Mouse (Mus musculus) adrenal gland, adult (tissue): Measurements from ENCODE around the gene Atp5g1.

Experiments used
- DNase-seq, 2 experiments: peaks; one replicate each; pipeline ENCODE4 v3.0.0; 2022 to 2023; ENCODE audit warnings: low spot score in 1 of 2; ENCODE audit not compliant: inconsistent age in 2 of 2

Atp5g1 gene

GRCm38 (mm10) chr11:96030571-96030970 lies 44.9 kb downstream of the Atp5g1 start:
- no peak for DNase-seq

- DNase-seq: peak in 1 of 2 experiments; percentile 13
These were observed 47.3 kb downstream of the Atp5g1 start for GRCm38 (mm10) chr11:96028130-96028529.

- DNase-seq: peak in 1 of 2 experiments; percentile 57
These were observed 54.8 kb downstream of the Atp5g1 start for GRCm38 (mm10) chr11:96020622-96021021.
